Mouse (Mus musculus) midbrain, postnatal 0 days (tissue): ENCODE measurements around the gene Adam8. TPM values are rescaled to one million over a fixed set of nuclear protein-coding genes. Genes with fewer than 3 reads are reported as not detected.

Experiments used
- ATAC-seq: fragments of 200-750 bp; cut with Nextera tagmentation; 2 replicates; pipeline ENCODE4 v1.8.0; 2017; ENCODE audit warnings: moderate number of reproducible peaks, mild to moderate bottlenecking, moderate TSS enrichment, moderate library complexity; ENCODE audit not compliant: low FRiP score
- DNase-seq: peaks from one replicate; pipeline ENCODE4 v3.0.0-alpha.2; 2015; ENCODE audit warnings: low spot score
- H3K27ac ChIP-seq: fragments of 300-500 bp; sonication (generic); 2 replicates; pipeline ENCODE4 v1.5.1; 2014; ENCODE audit warnings: low read depth, mild to moderate bottlenecking, low read length, mixed read lengths
- H3K27me3 ChIP-seq: fragments of 300-500 bp; sonication (generic); 2 replicates; pipeline ENCODE4 v1.6.1; 2014; ENCODE audit warnings: low read length, control low read depth, mixed read lengths; ENCODE audit not compliant: insufficient read depth
- H3K36me3 ChIP-seq: fragments of 300-500 bp; sonication (generic); 2 replicates; pipeline ENCODE4 v1.6.1; 2014; ENCODE audit warnings: low read length, control low read depth, mixed read lengths; ENCODE audit not compliant: insufficient read depth
- H3K4me1 ChIP-seq: fragments of 300-500 bp; sonication (generic); 2 replicates; pipeline ENCODE4 v1.6.1; 2014; ENCODE audit warnings: mild to moderate bottlenecking, control low read depth, antibody characterized with exemption, low read length, mixed read lengths; ENCODE audit not compliant: insufficient read depth
- H3K4me2 ChIP-seq: fragments of 300-500 bp; sonication (generic); 2 replicates; pipeline ENCODE4 v1.6.1; 2014; ENCODE audit warnings: low read depth, mild to moderate bottlenecking, low read length, mixed read lengths; ENCODE audit not compliant: poor library complexity, severe bottlenecking
- H3K4me3 ChIP-seq: fragments of 300-500 bp; sonication (generic); 2 replicates; pipeline ENCODE4 v1.5.1; 2014; ENCODE audit warnings: low read depth, mild to moderate bottlenecking, low read length, moderate library complexity
- H3K9ac ChIP-seq: fragments of 300-500 bp; sonication (generic); replicated peaks from 2 replicates; pipeline ENCODE4 v1.6.1; 2014; ENCODE audit warnings: mild to moderate bottlenecking, low read length, moderate library complexity, mixed read lengths; ENCODE audit not compliant: poor library complexity, severe bottlenecking
- H3K9me3 ChIP-seq: fragments of 300-500 bp; sonication (generic); 2 replicates; pipeline ENCODE4 v1.6.1; 2016; ENCODE audit warnings: low read length, control low read depth
- CTCF ChIP-seq: IDR thresholded peaks from 2 replicates; pipeline ENCODE4 v1.5.1; 2016; ENCODE audit warnings: antibody characterized with exemption, mild to moderate bottlenecking
- WGBS: fragments of 180-500 bp; shearing (Covaris S2); extraction: QIAGEN DNeasy Blood & Tissue Kit; methylation state at CpG from one replicate; pipeline ENCODE4 v1.1.7; 2014; 5-methylcytosine and 5-hydroxymethylcytosine counted together
- polyA plus RNA-seq: library from polyadenylated mRNA; unstranded; fragments of >200 nt; fragmentation: Nextera tagmentation; extraction: Ambion mirVana; gene quantifications from 2 replicates; pipeline ENCODE4 v1.2.1, GENCODE M21; 2015
- total RNA-seq: library from RNA; depleted of rRNA; stranded (reverse); fragments of >200 nt; gene quantifications from 2 replicates; pipeline ENCODE4 v1.2.3, GENCODE M21; 2014; rRNA removed

The Adam8 gene
- 1.2 and 2.7 TPM in 2 replicates for total RNA-seq
- polyA plus RNA-seq: 0.42 and 0.53 TPM in 2 replicates

GRCm38 (mm10) chr7:139992406-139992805 is at the start of gene Adam8:
Gene Adam8, minus strand, starts transcription at chr7:139992562.
- Histone ChIP-seq H3K27ac (no peak within 1 kb of the TSS), H3K4me3 (no peak within 1 kb of the TSS), H3K4me2 (no peak within 1 kb of the TSS), H3K36me3 (peaks cover 13% of the 10 kb centered on the region), H3K4me1 (no peaks in the 10 kb centered on the region), H3K9me3 (no peaks in the 10 kb centered on the region), H3K9ac (no peak within 1 kb of the TSS), H3K27me3 (no peaks in the 10 kb centered on the region)
- TF ChIP-seq CTCF: no peak
- 35% methylated on average over 7 of the region's 7 CpGs for WGBS
- 0 out of 2 replicates have a peak, but pooled peaks have one; percentile 13 for ATAC-seq
- DNase-seq: no peak

- Histone ChIP-seq H3K4me2 (peak overlapping the region; percentile 73), H3K27ac (no peak overlapping the region), H3K4me1 (peaks cover 3% of the 10 kb centered on the region; the same call in 1 of the 2 replicates), H3K27me3 (no peaks in the 10 kb centered on the region), H3K9ac (peak overlapping the region; percentile 87), H3K36me3 (peaks cover 22% of the 10 kb centered on the region), H3K9me3 (no peaks in the 10 kb centered on the region), H3K4me3 (peak overlapping the region; percentile 86)
- 0 out of 2 replicates have a peak, but pooled peaks have one; percentile 5 for ATAC-seq
- TF ChIP-seq CTCF: no peak
- no peak for DNase-seq
- 58% methylated on average over 3 of the region's 3 CpGs for WGBS
Observed at GRCm38 (mm10) chr7:140037171-140037555, 44.8 kb upstream of the Adam8 start.

GRCm38 (mm10) chr7:140036281-140037170 is 44.2 kb upstream of the Adam8 start, which contains the start of the genes Zfp511 and Tubgcp2:
Gene Zfp511, plus strand, starts transcription at chr7:140036391.
Gene Tubgcp2, minus strand, starts transcription at chr7:140036669.
- H3K4me2 ChIP-seq: peak within 1 kb of the TSS; percentile 73
- no peaks in the 10 kb centered on the region for H3K9me3 ChIP-seq
- H3K27me3 ChIP-seq: no peaks in the 10 kb centered on the region
- WGBS: under 1% methylated on average over 69 of the region's 69 CpGs
- H3K27ac ChIP-seq: peak within 1 kb of the TSS; percentile 85
- peak within 1 kb of the TSS; percentile 86 for H3K4me3 ChIP-seq
- H3K36me3 ChIP-seq: peaks cover 26% of the 10 kb centered on the region
- TF ChIP-seq CTCF: no peak
- ATAC-seq: peak; percentile 95
- peak within 1 kb of the TSS; percentile 87 for H3K9ac ChIP-seq
- peaks cover 3% of the 10 kb centered on the region; the same call in 1 of the 2 replicates for H3K4me1 ChIP-seq
- peak; percentile 95 for DNase-seq

- DNase-seq: no peak
- ATAC-seq: no peak
- Histone ChIP-seq H3K27me3 (no peaks in the 10 kb centered on the region), H3K4me2 (peak overlapping the region; percentile 73), H3K9ac (peak overlapping the region; percentile 87), H3K4me3 (peak overlapping the region; percentile 86), H3K27ac (no peak overlapping the region), H3K9me3 (no peaks in the 10 kb centered on the region), H3K36me3 (peaks cover 30% of the 10 kb centered on the region), H3K4me1 (peaks cover 3% of the 10 kb centered on the region; the same call in 1 of the 2 replicates)
- no peak for TF ChIP-seq CTCF
- WGBS: 13% methylated on average over 6 of the region's 7 CpGs
Observed at GRCm38 (mm10) chr7:140035456-140035855, 43.1 kb upstream of the Adam8 start.

- no peak overlapping the region for H3K9ac ChIP-seq
- no peaks in the 10 kb centered on the region for H3K9me3 ChIP-seq
- no peak overlapping the region for H3K4me2 ChIP-seq
- H3K36me3 ChIP-seq: peaks cover 38% of the 10 kb centered on the region
- no peak for TF ChIP-seq CTCF
- H3K4me3 ChIP-seq: no peak overlapping the region
- H3K27me3 ChIP-seq: no peaks in the 10 kb centered on the region
- no peak overlapping the region for H3K27ac ChIP-seq
- peaks cover 3% of the 10 kb centered on the region; the same call in 1 of the 2 replicates for H3K4me1 ChIP-seq
- DNase-seq (no peak), ATAC-seq (no peak)
- WGBS: 93% methylated on average over 9 of the region's 9 CpGs
Observed at GRCm38 (mm10) chr7:140033386-140033785, 41.0 kb upstream of the Adam8 start.

- 96% methylated on average over 10 of the region's 10 CpGs for WGBS
- Histone ChIP-seq H3K36me3 (peaks cover 43% of the 10 kb centered on the region), H3K9me3 (no peaks in the 10 kb centered on the region), H3K4me3 (no peak overlapping the region), H3K4me2 (no peak overlapping the region), H3K4me1 (peaks cover 3% of the 10 kb centered on the region; the same call in 1 of the 2 replicates), H3K27ac (no peak overlapping the region), H3K27me3 (no peaks in the 10 kb centered on the region), H3K9ac (no peak overlapping the region)
- no peak for TF ChIP-seq CTCF
- DNase-seq: no peak
- no peak for ATAC-seq
Observed at GRCm38 (mm10) chr7:140032366-140032765, 40.0 kb upstream of the Adam8 start.
